Comparison of ENCODE assay signal across 8 mouse cellular contexts in the genomic region with DNA sequence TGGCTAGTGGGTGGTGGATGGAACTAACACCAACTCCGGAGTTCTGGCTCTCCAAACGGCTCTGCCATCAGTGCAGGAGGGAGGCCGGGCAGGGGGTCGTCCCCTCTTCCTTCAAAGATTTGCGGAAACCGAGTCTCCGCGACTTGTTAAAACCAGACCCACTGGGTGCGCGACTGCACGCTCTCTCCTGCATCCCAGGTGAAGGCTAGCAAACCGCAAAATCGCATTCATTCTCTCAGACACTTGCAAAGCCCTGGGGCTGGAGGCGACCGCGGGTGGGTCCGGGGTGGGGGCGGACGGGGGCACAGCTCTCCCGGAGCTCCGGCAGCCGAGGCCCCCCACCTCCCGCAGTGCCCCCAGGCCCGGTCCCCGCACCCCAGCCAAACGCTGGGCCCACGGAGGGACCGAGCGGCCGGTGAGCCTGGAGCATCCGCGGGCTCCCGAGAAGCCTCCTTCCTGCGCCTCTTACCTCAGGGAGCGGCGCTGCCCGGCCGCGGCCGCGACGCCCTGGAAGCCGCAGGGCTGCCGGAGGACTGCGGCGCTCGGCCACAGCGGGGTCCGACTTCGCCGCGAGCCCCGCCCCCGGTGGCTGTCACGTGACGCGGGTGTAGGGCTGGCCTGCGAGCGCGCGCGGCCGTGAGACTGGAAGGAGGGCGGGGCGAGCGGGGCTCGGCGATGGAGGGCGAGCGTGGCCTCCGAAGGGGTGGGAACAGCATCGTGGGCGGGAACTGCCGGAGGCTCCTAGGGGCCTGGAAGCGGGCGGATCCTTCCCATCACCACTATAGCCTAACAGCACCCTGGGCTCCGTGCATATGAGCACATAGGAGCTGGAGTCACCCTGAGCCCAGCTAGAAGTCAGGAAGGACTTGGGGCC. TPM values are rescaled to one million over a fixed set of nuclear protein-coding genes. Genes with fewer than 3 reads are reported as not detected.
DNase-seq lines count a peak whose midpoint lies in the region; ATAC-seq and TF ChIP-seq lines count a peak whose summit lies in the region.

Gene Fbxo10, minus strand, starts transcription at position 584 of the 874 bp plus-strand sequence.

- peak within 1 kb of the TSS; percentile 53 for H3K4me2 ChIP-seq in forebrain, embryonic 16.5 days (ENCODE audit: low read length)
- H3K4me2 ChIP-seq in lung, embryonic 16.5 days (ENCODE audit: low read depth, low read length) = peak within 1 kb of the TSS; percentile 90

- WGBS in forebrain, embryonic 16.5 days = under 1% methylated on average over 56 of the region's 77 CpGs
- under 1% methylated on average over 63 of the region's 77 CpGs for WGBS in lung, embryonic 16.5 days

- H3K4me1 ChIP-seq in G1E (ENCODE audit: insufficient read depth, low read depth, low read length) = peaks cover 22% of the 10 kb centered on the region
- H3K4me1 ChIP-seq in forebrain, embryonic 16.5 days (replicated peaks; ENCODE audit: control insufficient read depth, insufficient read depth, low read length) = peaks cover 14% of the 10 kb centered on the region
- H3K4me1 ChIP-seq in lung, embryonic 16.5 days (replicated peaks; ENCODE audit: control insufficient read depth, insufficient read depth, low read length) = peaks cover 9% of the 10 kb centered on the region

- H3K36me3 ChIP-seq in G1E (replicated peaks) = peaks cover 7% of the 10 kb centered on the region
- H3K36me3 ChIP-seq in forebrain, embryonic 16.5 days (ENCODE audit: control insufficient read depth, insufficient read depth) = no peaks in the 10 kb centered on the region
- H3K36me3 ChIP-seq in lung, embryonic 16.5 days (ENCODE audit: control insufficient read depth, insufficient read depth, low read length) = no peaks in the 10 kb centered on the region

- peak within 1 kb of the TSS; percentile 91 for H3K27ac ChIP-seq in forebrain, embryonic 16.5 days (ENCODE audit: low read length)
- H3K27ac ChIP-seq in lung, embryonic 16.5 days (ENCODE audit: low read length) = peak within 1 kb of the TSS; percentile 79

- H3K4me3 ChIP-seq in G1E (ENCODE audit: low read depth, low read length) = peak within 1 kb of the TSS; percentile 81
- H3K4me3 ChIP-seq in forebrain, embryonic 16.5 days (replicated peaks; ENCODE audit: low read length) = peak within 1 kb of the TSS; percentile 80
- peak within 1 kb of the TSS; percentile 96 for H3K4me3 ChIP-seq in lung, embryonic 16.5 days (ENCODE audit: low read length)

- peak within 1 kb of the TSS; percentile 96 for H3K9ac ChIP-seq in forebrain, embryonic 16.5 days (replicated peaks; ENCODE audit: low read depth, low read length)
- H3K9ac ChIP-seq in lung, embryonic 16.5 days (ENCODE audit: low read length) = peak within 1 kb of the TSS; percentile 96

- intact Hi-C loops in heart, postnatal 36 days (cut with DNase I) = loop anchor here (2.0 kb wide), 1 partner anchor 23 kb away; no protein-coding TSS in a partner anchor

- H3K9me3 ChIP-seq in G1E (replicated peaks) = no peaks in the 10 kb centered on the region
- H3K9me3 ChIP-seq in forebrain, embryonic 16.5 days (ENCODE audit: control insufficient read depth, low read length) = no peaks in the 10 kb centered on the region
- no peaks in the 10 kb centered on the region for H3K9me3 ChIP-seq in lung, embryonic 16.5 days (ENCODE audit: control insufficient read depth, low read length)

- no peak for TF ChIP-seq CTCF in G1E (IDR thresholded peaks at IDR 0.05; ENCODE audit: low read depth, low read length)

- peaks cover under 1% of the 10 kb centered on the region; the same call in 1 of the 2 replicates for H3K27me3 ChIP-seq in G1E (ENCODE audit: insufficient read depth, low read length)
- no peaks in the 10 kb centered on the region for H3K27me3 ChIP-seq in forebrain, embryonic 16.5 days (replicated peaks; ENCODE audit: control insufficient read depth, insufficient read depth, low read length)
- H3K27me3 ChIP-seq in lung, embryonic 16.5 days (ENCODE audit: control insufficient read depth, insufficient read depth, low read depth, low read length) = no peaks in the 10 kb centered on the region

- peak; percentile 97 for DNase-seq in G1E (ENCODE audit: low spot score)
- peak; percentile 89 for DNase-seq in cerebellum, adult 11-12 months
- peak; percentile 92 to 93 for DNase-seq in heart, postnatal 36 days
- DNase-seq in layer of hippocampus, adult 8-10 months (ENCODE audit: low spot score in 2 of 2) = peak; percentile 82 to 85
- peak; percentile 75 for DNase-seq in ovary, postnatal 10 days (ENCODE audit: low spot score)
- peak; percentile 68 to 76 for DNase-seq in thymus, postnatal 10 days (ENCODE audit: low spot score in 2 of 2)

- ATAC-seq in G1E (ENCODE audit: extremely low read depth, insufficient number of reproducible peaks, low FRiP score, poor library complexity, severe bottlenecking) = peak; percentile 98
- ATAC-seq in forebrain, embryonic 16.5 days = peak; percentile 86
- peak; percentile 98 for ATAC-seq in lung, embryonic 16.5 days (ENCODE audit: low read depth)

RNA-seq across cellular contexts. Expression of gene Fbxo10, which starts in this region (rescaled TPM):
- total RNA-seq in G1E (2014; fragmentation: Nextera tagmentation) = 5.1 and 5.3 TPM in 2 replicates
- 4.3 and 4.5 TPM in 2 replicates for total RNA-seq in G1E (2017)
- polyA plus RNA-seq in G1E (2012) = 3.1 and 3.3 TPM in 2 replicates
- 27.3 and 28.1 TPM in 2 replicates for polyA plus RNA-seq in forebrain, embryonic 16.5 days (2015; fragmentation: Nextera tagmentation; extraction: Ambion mirVana)
- total RNA-seq in heart, postnatal 36 days (2021) = 10 to 100 TPM; 10.4 to 12.0 TPM
- 10 to 100 TPM; 40.8 to 49.0 (median 45.1) TPM for total RNA-seq in layer of hippocampus, adult 8-10 months (2022)
- 13.8 and 13.9 TPM in 2 replicates for polyA plus RNA-seq in lung, embryonic 16.5 days (2015; fragmentation: Nextera tagmentation; extraction: Ambion mirVana)

Comparison
In these comparisons a context has a peak if more than half of its experiments do, and no peak if none do; other contexts are left out.
1. Peak in every context shown above with its lines: DNase-seq, ATAC-seq, H3K4me3 ChIP-seq and H3K27ac ChIP-seq.